Mouse (Mus musculus) hindbrain, embryonic 16.5 days (tissue): ENCODE results near the gene Trim43c. TPM values are rescaled to one million over a fixed set of nuclear protein-coding genes. Genes with fewer than 3 reads are reported as not detected.
"Not testable (repeated sequence)": the region's sequence is repeated elsewhere in the genome, so short reads cannot be mapped to it uniquely, and the experiment has no call there.

Source experiments
- ATAC-seq: fragments of 200-750 bp; cut with Nextera tagmentation; 2 replicates; pipeline ENCODE4 v1.8.0; 2017; ENCODE audit warnings: moderate TSS enrichment, moderate library complexity
- H3K27ac ChIP-seq: fragments of 300-500 bp; sonication (generic); 2 replicates; pipeline ENCODE4 v1.5.1; 2014; ENCODE audit warnings: low read depth, mild to moderate bottlenecking, control low read depth, low read length, moderate library complexity
- H3K27me3 ChIP-seq: fragments of 300-500 bp; sonication (generic); replicated peaks from 2 replicates; pipeline ENCODE4 v1.6.1; 2014; ENCODE audit warnings: low read length; ENCODE audit not compliant: control insufficient read depth, insufficient read depth
- H3K36me3 ChIP-seq: fragments of 300-500 bp; sonication (generic); 2 replicates; pipeline ENCODE4 v1.6.1; 2014; ENCODE audit warnings: mild to moderate bottlenecking, low read length, moderate library complexity, mixed read lengths; ENCODE audit not compliant: control insufficient read depth, insufficient read depth
- H3K4me1 ChIP-seq: fragments of 300-500 bp; sonication (generic); 2 replicates; pipeline ENCODE4 v1.6.1; 2014; ENCODE audit warnings: low read depth, low read length; ENCODE audit not compliant: control insufficient read depth, insufficient read depth
- H3K4me2 ChIP-seq: fragments of 300-500 bp; sonication (generic); 2 replicates; pipeline ENCODE4 v1.6.1; 2014; ENCODE audit warnings: mild to moderate bottlenecking, low read length, control low read depth, moderate library complexity
- H3K4me3 ChIP-seq: fragments of 300-500 bp; sonication (generic); 2 replicates; pipeline ENCODE4 v1.5.1; 2014; ENCODE audit warnings: mild to moderate bottlenecking, low read length, control low read depth, moderate library complexity
- H3K9ac ChIP-seq: fragments of 300-500 bp; sonication (generic); 2 replicates; pipeline ENCODE4 v1.6.1; 2014; ENCODE audit warnings: low read depth, mild to moderate bottlenecking, control low read depth, low read length, moderate library complexity
- H3K9me3 ChIP-seq: fragments of 300-500 bp; sonication (generic); 2 replicates; pipeline ENCODE4 v1.6.1; 2014; ENCODE audit warnings: mild to moderate bottlenecking, low read length, moderate library complexity; ENCODE audit not compliant: control insufficient read depth
- WGBS: fragments of 180-500 bp; shearing (Covaris S2); extraction: QIAGEN DNeasy Blood & Tissue Kit; methylation state at CpG from one replicate; pipeline ENCODE4 v1.1.7; 2014; 5-methylcytosine and 5-hydroxymethylcytosine counted together
- polyA plus RNA-seq: library from polyadenylated mRNA; unstranded; fragments of >200 nt; fragmentation: Nextera tagmentation; extraction: Ambion mirVana; gene quantifications from 2 replicates; pipeline ENCODE4 v1.2.1, GENCODE M21; 2015

The Trim43c gene
- not detected in 2 replicates for polyA plus RNA-seq

DNA sequence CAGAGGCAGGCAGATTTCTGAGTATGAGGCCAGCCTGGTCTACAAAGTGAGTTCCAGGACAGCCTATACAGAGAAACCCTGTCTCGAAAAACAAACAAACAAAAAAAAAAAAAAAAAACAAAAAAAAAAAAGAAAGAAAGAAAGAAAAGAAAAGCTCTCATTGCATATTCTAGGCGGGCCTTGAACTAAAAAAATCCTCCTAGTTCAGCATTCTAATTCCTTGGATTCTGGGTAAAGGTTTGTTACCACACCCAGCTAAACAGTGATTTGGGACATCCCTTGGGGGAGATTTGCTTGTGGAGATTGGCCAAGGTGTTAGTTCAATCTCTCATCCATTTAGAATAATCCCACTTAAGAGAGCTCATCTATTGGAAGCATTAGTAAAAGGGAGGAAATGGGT lies at the start of gene Trim43c:
Gene Trim43c, plus strand, starts transcription at position 301 of the 400 bp plus-strand sequence.
- not testable (repeated sequence) for H3K4me1 ChIP-seq, H3K36me3 ChIP-seq, H3K27ac ChIP-seq, H3K27me3 ChIP-seq, H3K9me3 ChIP-seq, H3K4me2 ChIP-seq, H3K9ac ChIP-seq, H3K4me3 ChIP-seq, ATAC-seq
- 82% methylated on average over 2 of the region's 2 CpGs for WGBS

DNA sequence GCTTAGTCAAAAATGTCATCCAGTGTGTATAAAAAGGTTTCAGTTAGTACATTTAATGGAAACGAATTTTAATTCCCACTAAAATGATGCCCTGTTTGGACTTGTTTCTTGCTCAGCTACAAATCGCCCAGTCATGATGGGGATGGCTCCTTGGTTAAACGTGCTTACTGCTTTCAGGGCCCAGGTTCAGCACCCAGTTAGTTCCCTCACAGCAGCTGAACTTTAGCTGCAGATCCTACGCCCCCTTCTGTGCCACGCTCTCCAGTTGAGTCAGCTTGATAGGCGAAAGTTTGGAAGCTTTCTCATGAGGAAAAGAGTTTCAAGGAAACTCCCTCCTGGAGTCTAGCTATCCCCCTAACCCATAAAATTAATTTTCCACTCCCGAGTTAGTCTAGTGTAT lies 14.1 kb downstream of the Trim43c start:
- not testable (repeated sequence) for H3K9me3 ChIP-seq, H3K36me3 ChIP-seq, H3K27me3 ChIP-seq, H3K4me2 ChIP-seq, H3K27ac ChIP-seq, H3K4me3 ChIP-seq, H3K9ac ChIP-seq, ATAC-seq, H3K4me1 ChIP-seq
- 83% methylated on average over 6 of the region's 7 CpGs for WGBS

DNA sequence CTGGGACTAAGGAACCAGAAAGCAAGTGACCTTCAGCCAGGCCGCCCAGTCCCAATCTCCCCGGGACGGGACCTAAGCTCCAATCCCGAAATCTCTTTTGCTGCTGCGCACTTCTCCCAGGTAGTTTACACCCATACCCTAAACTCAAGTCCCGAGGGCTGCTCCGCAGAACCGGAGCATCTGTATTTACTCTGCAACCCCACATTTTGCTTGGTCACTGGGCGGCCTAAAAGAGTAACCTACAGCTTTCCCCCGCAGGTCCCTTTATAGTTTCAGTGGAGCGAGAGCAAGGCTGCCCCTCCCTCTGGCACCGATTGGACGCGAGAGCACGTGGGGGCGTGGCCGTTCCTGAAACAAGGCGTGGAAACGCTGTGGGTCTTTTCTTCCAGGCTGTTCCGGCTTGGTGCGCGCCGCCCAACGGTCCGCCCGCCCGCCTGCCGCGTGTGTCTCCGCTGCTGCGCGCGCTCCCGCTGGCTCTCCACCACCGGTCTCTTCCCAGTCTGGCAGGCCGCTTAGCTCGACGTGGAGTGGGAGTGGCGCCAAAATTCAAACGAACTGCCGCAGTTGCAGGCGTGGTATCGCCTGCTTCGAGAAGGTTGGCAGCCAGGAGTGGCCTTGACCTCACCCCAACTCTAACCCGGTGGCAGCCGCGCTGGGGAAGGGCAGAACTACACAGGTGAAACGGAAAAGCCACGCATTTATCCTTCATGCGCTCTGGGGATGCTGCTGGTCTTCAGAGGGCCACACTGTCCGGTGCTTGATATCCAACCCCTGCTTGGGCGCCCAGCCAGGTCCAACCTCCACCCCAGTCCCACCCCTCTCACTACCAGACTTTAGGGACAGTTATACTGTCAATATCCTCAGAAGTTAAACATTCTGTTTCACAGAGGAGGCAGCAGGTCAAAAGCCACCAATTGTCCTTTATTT lies 19.9 kb downstream of the Trim43c start:
- not testable (repeated sequence) for H3K27me3 ChIP-seq, H3K4me1 ChIP-seq, H3K9me3 ChIP-seq, H3K36me3 ChIP-seq, H3K27ac ChIP-seq
- WGBS = 2% methylated on average over 36 of the region's 52 CpGs
- peak; percentile 99 for ATAC-seq
- Histone ChIP-seq H3K4me3 (peak overlapping the region; percentile 47), H3K4me2 (peak overlapping the region; percentile 76), H3K9ac (peak overlapping the region; percentile 51)

Other genes starting within 250 kb of the Trim43c start
- gene Mthfsl, start 118.9 kb upstream of the Trim43c start, polyA plus RNA-seq = 36.8 TPM in 2 replicates
- 0.19 TPM in 1 of 2 replicates, not detected in the other for gene Bcl2a1d, start 107.2 kb upstream of the Trim43c start, polyA plus RNA-seq
- gene Bcl2a1a, start 117.7 kb downstream of the Trim43c start, polyA plus RNA-seq = 0.30 TPM in 1 of 2 replicates, not detected in the other